Mouse (Mus musculus): Measurements from ENCODE around the gene Duxf3.

DNA sequence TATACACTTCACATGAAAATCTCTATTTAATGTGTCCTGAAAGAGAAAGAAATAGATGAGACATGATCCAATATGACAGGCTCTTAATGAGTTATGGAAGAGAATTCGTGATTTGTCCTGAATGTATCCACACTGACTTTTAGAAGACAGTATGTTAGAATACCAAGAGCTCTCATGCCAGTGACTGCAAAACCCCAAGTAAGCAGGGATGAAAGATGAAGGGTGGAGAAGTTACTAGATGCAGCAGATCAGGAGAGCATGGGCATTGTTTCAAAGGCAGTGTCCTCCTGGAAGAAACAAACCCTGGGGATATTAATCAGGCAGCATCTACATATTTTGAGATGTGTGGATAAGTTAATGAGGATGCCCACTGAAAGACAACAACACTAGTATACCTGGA lies 22.0 kb downstream of the Duxf3 start:
- TF ChIP-seq POLR2A (IDR thresholded peaks at IDR 0.05; ENCODE audit: low read depth, low read length): no peak
- no peak for TF ChIP-seq CTCF (conservative IDR thresholded peaks at IDR 0.05; ENCODE audit: insufficient read depth, insufficient read length, low read depth, low read length)

Measured in kidney, adult 2 months (tissue).